Mouse (Mus musculus) embryonic fibroblast, embryonic 13.5 days (primary cell): ENCODE results near the gene Gzmc.
"Not testable (repeated sequence)": the region's sequence is repeated elsewhere in the genome, so short reads cannot be mapped to it uniquely, and the experiment has no call there.

Source experiments
- CTCF ChIP-seq: IDR thresholded peaks from 2 replicates; pipeline ENCODE4 v1.5.1; 2011; ENCODE audit warnings: mild to moderate bottlenecking, control low read depth, low read length, moderate library complexity, borderline replicate concordance; ENCODE audit not compliant: insufficient read depth
- POLR2A ChIP-seq: IDR thresholded peaks from 2 replicates; pipeline ENCODE4 v1.6.1; 2011; ENCODE audit warnings: low read depth, mild to moderate bottlenecking, control low read depth, low read length, moderate library complexity

- not testable (repeated sequence) for TF ChIP-seq POLR2A, CTCF
Observed at GRCm38 (mm10) chr14:56276096-56276495, 41.6 kb upstream of the Gzmc start.
